Mouse (Mus musculus): ENCODE data around the gene Sympk. TPM values are rescaled to one million over a fixed set of nuclear protein-coding genes. Genes with fewer than 3 reads are reported as not detected.

The Sympk gene
- total RNA-seq, 2 experiments from 2014 or later = 122 to 133 TPM

- peak in 1 of 2 experiments; percentile 41 for DNase-seq (ENCODE audit: low spot score in 2 of 2)
- intact Hi-C loops (cut with DNase I) = loop anchor here (2.0 kb wide), 1 partner anchor 24 kb away; the partner anchor contains the start of genes Fbxo46 and Gm4969
Measured at GRCm38 (mm10) chr7:19094826-19095750, 70.9 kb downstream of the Sympk start.

GRCm38 (mm10) chr7:19095751-19096110 lies 71.6 kb downstream of the Sympk start:
- intact Hi-C loops (cut with DNase I) = loop anchor here (2.0 kb wide), 1 partner anchor 23 kb away; the partner anchor contains the start of genes Fbxo46 and Gm4969
- no peak for DNase-seq (ENCODE audit: low spot score in 2 of 2)

GRCm38 (mm10) chr7:19096421-19096976 lies 72.3 kb downstream of the Sympk start:
- DNase-seq (ENCODE audit: low spot score in 2 of 2) = no peak
- intact Hi-C loops (cut with DNase I) = no loop called here

GRCm38 (mm10) chr7:19097217-19097616 lies 73.0 kb downstream of the Sympk start:
- DNase-seq (ENCODE audit: low spot score in 2 of 2) = no peak
- intact Hi-C loops (cut with DNase I) = no loop called here

- no peak for DNase-seq (ENCODE audit: low spot score in 2 of 2)
- intact Hi-C loops (cut with DNase I) = no loop called here
Measured at GRCm38 (mm10) chr7:19097863-19098262, 73.7 kb downstream of the Sympk start.

GRCm38 (mm10) chr7:19098811-19099210 lies 74.6 kb downstream of the Sympk start:
- intact Hi-C loops (cut with DNase I) = no loop called here
- DNase-seq (ENCODE audit: low spot score in 2 of 2) = no peak

GRCm38 (mm10) chr7:19100290-19100689 lies 76.1 kb downstream of the Sympk start:
- intact Hi-C loops (cut with DNase I) = no loop called here

GRCm38 (mm10) chr7:19103741-19104140 lies 79.6 kb downstream of the Sympk start:
- no peak for DNase-seq (ENCODE audit: low spot score in 2 of 2)
- intact Hi-C loops (cut with DNase I) = no loop called here

More at GRCm38 (mm10) chr7:19100290-19100689, 76.1 kb downstream of the Sympk start:
- DNase-seq (ENCODE audit: low spot score in 2 of 2) = no peak

Small RNA genes within 50 kb of the gene (microRNA-seq; reads per million reads assigned to microRNA genes)
- 4.0 to 4.4 reads per million in 2 experiments for gene Mir3100

Other genes with a start within 250 kb of the Sympk start
- gene Psg19, start 225.9 kb upstream of the Sympk start, total RNA-seq (2021) = not detected
- gene Psg17, start 202.8 kb upstream of the Sympk start, total RNA-seq (2021) = not detected
- 1 to 10 TPM; 1.8 to 2.1 TPM for gene Mill2, start 184.4 kb upstream of the Sympk start, total RNA-seq (2021)
- 10 to 100 TPM; 23.2 to 26.3 TPM for gene Pglyrp1, start 153.0 kb upstream of the Sympk start, total RNA-seq (2021)
- gene Ccdc61, start 114.0 kb upstream of the Sympk start, total RNA-seq (2021) = 10 to 100 TPM in 1 of 2 experiments, 1 to 10 TPM in 1; 9.9 to 10.5 TPM
- 10 to 100 TPM; 78.2 to 84.6 TPM for gene Nova2, start 98.5 kb upstream of the Sympk start, total RNA-seq (2021)
- under 1 TPM; 0.53 to 0.76 TPM for gene Nanos2, start 37.0 kb upstream of the Sympk start, total RNA-seq (2021)
- 10 to 100 TPM; 50.4 to 53.3 TPM for gene Mypop, start 33.1 kb upstream of the Sympk start, total RNA-seq (2021)
- gene Irf2bp1, start 20.3 kb upstream of the Sympk start, total RNA-seq (2021) = 10 to 100 TPM; 46.7 to 48.3 TPM
- not detected for gene Foxa3, start 839 bp upstream of the Sympk start, total RNA-seq (2021)
- under 1 TPM; 0.14 to 0.30 TPM for gene Rsph6a, start 30.3 kb downstream of the Sympk start, total RNA-seq (2021)
- gene Dmwd, start 51.9 kb downstream of the Sympk start, total RNA-seq (2021) = 100 to 1,000 TPM; 138 to 142 TPM
- gene Dmpk, start 59.5 kb downstream of the Sympk start, total RNA-seq (2021) = 10 to 100 TPM; 25.0 to 37.5 TPM
- gene Six5, start 70.2 kb downstream of the Sympk start, total RNA-seq (2021) = 1 to 10 TPM; 1.6 to 2.2 TPM
- under 1 TPM; 0.25 to 0.32 TPM for gene Gm4969, start 94.0 kb downstream of the Sympk start, total RNA-seq (2021)
- 10 to 100 TPM; 12.5 to 14.4 TPM for gene Fbxo46, start 95.5 kb downstream of the Sympk start, total RNA-seq (2021)
- 10 to 100 TPM; 15.5 to 16.0 TPM for gene Qpctl, start 124.9 kb downstream of the Sympk start, total RNA-seq (2021)
- gene Snrpd2, start 125.3 kb downstream of the Sympk start, total RNA-seq (2021) = 10 to 100 TPM; 72.8 to 77.5 TPM
- 1 to 10 TPM; 1.1 to 1.5 TPM for gene Gipr, start 141.8 kb downstream of the Sympk start, total RNA-seq (2021)
- 100 to 1,000 TPM; 125 to 133 TPM for gene Eml2, start 152.0 kb downstream of the Sympk start, total RNA-seq (2021)
- 1 to 10 TPM; 3.7 to 4.3 TPM for gene Gpr4, start 188.2 kb downstream of the Sympk start, total RNA-seq (2021)
- 10 to 100 TPM; 46.6 to 47.3 TPM for gene Opa3, start 204.0 kb downstream of the Sympk start, total RNA-seq (2021)
- 10 to 100 TPM; 13.1 to 14.3 TPM for gene Vasp, start 247.4 kb downstream of the Sympk start, total RNA-seq (2021)

Data from left cerebral cortex, postnatal 25 days (tissue).